Mouse (Mus musculus): ENCODE results near the gene Atf6b.

Atf6b gene

GRCm38 (mm10) chr17:34699575-34700408 lies 52.8 kb downstream of the Atf6b start:
- no peak for DNase-seq (ENCODE audit: low read depth)

DNA sequence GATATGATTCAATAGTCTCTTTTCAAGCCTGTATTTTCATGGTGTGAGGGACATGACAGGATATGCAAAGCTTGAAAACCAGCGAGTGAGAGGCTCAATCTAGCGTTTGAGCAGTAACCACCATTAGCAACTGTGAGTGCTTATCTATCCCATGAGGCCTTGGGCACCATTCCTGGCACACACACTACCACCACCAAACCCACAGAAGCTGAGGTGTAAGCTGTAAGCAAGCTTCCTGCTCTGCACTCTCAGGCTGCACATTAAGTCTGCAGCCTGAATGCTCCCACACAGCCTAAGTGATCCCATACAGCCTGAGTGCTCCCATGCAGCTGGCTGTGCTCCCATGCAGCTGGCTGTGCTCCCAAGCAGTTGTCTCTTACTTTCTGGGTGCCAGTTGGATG lies 53.7 kb downstream of the Atf6b start:
- DNase-seq (ENCODE audit: low read depth) = peak; percentile 64
